Mouse (Mus musculus): ENCODE data around the gene Arid3a. TPM values are rescaled to one million over a fixed set of nuclear protein-coding genes. Genes with fewer than 3 reads are reported as not detected.

The Arid3a gene
- polyA plus RNA-seq, 1 experiment from 2014 or later, result 3.5 TPM

DNA sequence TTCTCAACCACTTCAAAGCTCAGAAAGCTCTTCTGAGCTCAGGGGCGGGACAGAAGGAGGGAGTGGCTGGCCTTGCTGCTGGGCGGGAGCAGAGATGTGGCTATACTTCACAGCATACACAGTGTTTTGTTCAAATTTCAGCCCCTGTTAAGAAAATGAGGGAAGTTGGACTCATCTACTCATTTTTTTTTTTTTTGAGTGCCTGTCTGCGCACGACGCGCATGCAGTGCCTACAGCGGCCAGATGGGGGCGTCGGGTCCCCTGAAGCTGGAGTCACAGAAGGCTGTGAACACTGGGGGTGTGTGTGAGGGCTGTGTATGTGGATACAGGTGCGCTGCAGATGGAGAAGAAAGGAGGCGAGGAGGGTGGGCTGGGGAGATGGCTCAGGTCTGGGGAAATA lies 60.1 kb downstream of the Arid3a start:
- H3K9ac ChIP-seq (replicated peaks; ENCODE audit: low read depth, low read length), result no peak overlapping the region
- peaks cover 5% of the 10 kb centered on the region; the same call in 1 of the 2 replicates for H3K9me3 ChIP-seq (ENCODE audit: control insufficient read depth, low read length)
- 1% methylated on average over 11 of the region's 11 CpGs for WGBS
- H3K4me3 ChIP-seq (replicated peaks; ENCODE audit: low read length), result no peak overlapping the region
- no peaks in the 10 kb centered on the region for H3K36me3 ChIP-seq (ENCODE audit: control insufficient read depth, insufficient read depth)
- no peak overlapping the region for H3K27ac ChIP-seq (ENCODE audit: low read length)
- peaks cover 38% of the 10 kb centered on the region for H3K27me3 ChIP-seq (replicated peaks; ENCODE audit: control insufficient read depth, insufficient read depth, low read length)
- H3K4me1 ChIP-seq (replicated peaks; ENCODE audit: control insufficient read depth, insufficient read depth, low read length), result peaks cover 32% of the 10 kb centered on the region
- no peak overlapping the region for H3K4me2 ChIP-seq (ENCODE audit: low read length)
- no peak for ATAC-seq

DNA sequence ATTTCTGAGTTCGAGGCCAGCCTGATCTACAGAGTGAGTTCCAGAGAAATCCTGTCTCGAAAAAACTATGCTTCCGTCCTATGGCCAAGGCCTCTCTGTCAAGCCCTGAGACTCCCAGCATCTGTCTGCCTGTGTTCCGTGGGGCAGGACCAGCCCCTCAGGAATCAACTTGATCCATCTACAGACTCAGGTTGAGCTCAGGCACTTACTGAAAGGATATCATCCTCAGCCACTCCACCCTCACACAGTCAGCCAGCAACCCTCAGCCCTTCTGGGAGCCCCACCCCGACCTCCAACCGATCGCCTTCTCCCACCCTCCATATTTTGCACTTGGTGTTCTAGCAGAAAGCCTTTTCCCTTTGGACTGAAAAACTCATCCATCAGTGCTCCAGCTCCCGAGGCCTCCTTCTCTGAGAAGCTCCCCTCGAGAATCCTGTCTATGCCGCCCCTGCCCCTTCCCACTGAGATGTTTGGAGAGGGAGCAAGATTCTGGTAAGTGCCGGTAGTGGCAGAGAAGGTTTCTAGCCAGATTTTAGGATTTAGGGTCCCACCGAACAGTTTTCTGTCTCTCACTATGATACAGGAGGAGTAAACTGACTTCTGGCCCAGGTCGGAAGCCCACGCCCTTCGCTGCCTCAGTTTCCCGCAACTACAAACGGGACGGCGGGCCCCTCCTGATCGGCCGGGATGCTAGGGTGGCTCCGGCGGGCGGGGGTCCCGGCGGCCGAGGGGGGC lies 61.1 kb downstream of the Arid3a start:
- Histone ChIP-seq H3K4me1 (replicated peaks; ENCODE audit: control insufficient read depth, insufficient read depth, low read length) (peaks cover 25% of the 10 kb centered on the region), H3K9me3 (ENCODE audit: control insufficient read depth, low read length) (peaks cover 5% of the 10 kb centered on the region; the same call in 1 of the 2 replicates), H3K27me3 (replicated peaks; ENCODE audit: control insufficient read depth, insufficient read depth, low read length) (peaks cover 38% of the 10 kb centered on the region), H3K36me3 (ENCODE audit: control insufficient read depth, insufficient read depth) (no peaks in the 10 kb centered on the region), H3K9ac (replicated peaks; ENCODE audit: low read depth, low read length) (peak overlapping the region; percentile 47), H3K4me2 (ENCODE audit: low read length) (peak overlapping the region; percentile 61), H3K4me3 (replicated peaks; ENCODE audit: low read length) (peak overlapping the region; percentile 48), H3K27ac (ENCODE audit: low read length) (no peak overlapping the region)
- WGBS, result 13% methylated on average over 27 of the region's 27 CpGs
- no peak for ATAC-seq

DNA sequence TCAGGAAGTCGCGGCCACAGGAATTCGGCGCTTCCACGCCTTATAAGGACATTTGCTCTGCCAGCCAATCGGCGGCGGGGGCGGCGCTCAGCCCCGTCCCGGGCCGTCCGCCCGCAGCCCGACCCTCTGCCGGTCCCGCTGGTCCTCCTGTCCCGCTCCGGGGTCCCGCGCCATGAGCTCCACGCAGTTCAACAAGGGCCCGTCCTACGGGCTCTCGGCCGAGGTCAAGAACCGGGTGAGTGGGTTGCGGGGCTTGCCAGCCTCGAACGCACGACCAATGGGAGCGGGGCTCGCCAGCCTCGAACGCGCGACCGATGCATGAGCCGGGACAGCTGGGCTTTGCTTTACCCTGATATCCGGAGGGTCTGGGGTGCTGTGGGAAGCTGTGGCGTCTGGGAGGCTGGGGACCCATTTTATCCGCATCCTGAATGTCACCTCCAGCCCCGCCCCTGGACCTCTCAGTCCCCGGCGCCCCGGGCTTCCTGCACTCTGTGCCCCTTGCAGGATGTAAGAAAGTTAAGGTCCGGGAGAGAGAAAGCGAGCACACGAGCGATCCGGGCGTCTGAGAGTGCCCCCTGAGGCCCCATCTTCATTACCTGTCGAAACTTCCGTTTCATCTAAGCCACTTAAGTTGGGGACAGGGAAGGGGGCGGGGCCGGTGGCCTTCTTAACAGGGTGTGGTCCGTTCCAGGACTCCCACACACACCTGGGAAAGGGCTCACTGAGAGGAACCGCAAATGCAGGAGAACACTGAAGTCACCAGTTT lies 61.8 kb downstream of the Arid3a start, which contains the start of gene Cnn2:
Cnn2 (plus strand) TSS at position 79 of the 766 bp plus-strand sequence.
- H3K4me3 ChIP-seq (replicated peaks; ENCODE audit: low read length), result peak within 1 kb of the TSS; percentile 48
- peak within 1 kb of the TSS; percentile 61 for H3K4me2 ChIP-seq (ENCODE audit: low read length)
- peaks cover 38% of the 10 kb centered on the region for H3K27me3 ChIP-seq (replicated peaks; ENCODE audit: control insufficient read depth, insufficient read depth, low read length)
- peaks cover 5% of the 10 kb centered on the region; the same call in 1 of the 2 replicates for H3K9me3 ChIP-seq (ENCODE audit: control insufficient read depth, low read length)
- H3K36me3 ChIP-seq (ENCODE audit: control insufficient read depth, insufficient read depth), result no peaks in the 10 kb centered on the region
- ATAC-seq, result no peak
- peak within 1 kb of the TSS; percentile 47 for H3K9ac ChIP-seq (replicated peaks; ENCODE audit: low read depth, low read length)
- H3K27ac ChIP-seq (ENCODE audit: low read length), result no peak within 1 kb of the TSS
- 1% methylated on average over 59 of the region's 59 CpGs for WGBS
- H3K4me1 ChIP-seq (replicated peaks; ENCODE audit: control insufficient read depth, insufficient read depth, low read length), result peaks cover 17% of the 10 kb centered on the region

DNA sequence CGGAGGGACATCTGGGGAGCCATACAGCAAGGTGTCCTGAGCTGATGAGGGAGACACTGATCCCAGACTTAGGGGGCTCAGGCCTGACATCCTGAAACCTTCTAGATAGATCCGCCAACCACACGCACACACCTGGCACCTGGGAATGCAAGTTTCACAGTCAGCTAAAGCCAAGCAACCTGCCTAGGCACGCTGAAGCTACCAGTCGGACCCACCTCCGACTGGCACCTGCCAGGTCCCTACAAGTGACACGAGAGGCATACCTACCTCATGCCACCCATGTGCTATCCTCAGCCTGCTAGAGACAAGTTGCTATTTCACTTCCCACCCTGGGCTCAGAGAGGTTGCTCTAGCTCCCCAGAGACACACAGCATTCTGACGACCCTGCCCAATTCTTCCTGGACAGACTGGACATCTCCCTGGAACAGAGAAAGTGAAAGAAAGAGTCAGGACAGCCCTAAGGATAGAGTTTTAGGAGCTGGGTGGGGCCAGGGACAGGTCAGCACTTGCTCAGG lies 62.5 kb downstream of the Arid3a start:
- no peak overlapping the region for H3K27ac ChIP-seq (ENCODE audit: low read length)
- H3K4me1 ChIP-seq (replicated peaks; ENCODE audit: control insufficient read depth, insufficient read depth, low read length), result peaks cover 18% of the 10 kb centered on the region
- H3K36me3 ChIP-seq (ENCODE audit: control insufficient read depth, insufficient read depth), result no peaks in the 10 kb centered on the region
- H3K27me3 ChIP-seq (replicated peaks; ENCODE audit: control insufficient read depth, insufficient read depth, low read length), result peaks cover 38% of the 10 kb centered on the region
- peaks cover 5% of the 10 kb centered on the region; the same call in 1 of the 2 replicates for H3K9me3 ChIP-seq (ENCODE audit: control insufficient read depth, low read length)
- 44% methylated on average over 8 of the region's 8 CpGs for WGBS
- H3K4me3 ChIP-seq (replicated peaks; ENCODE audit: low read length), result no peak overlapping the region; the same call in 1 of the 2 replicates
- H3K4me2 ChIP-seq (ENCODE audit: low read length), result no peak overlapping the region
- H3K9ac ChIP-seq (replicated peaks; ENCODE audit: low read depth, low read length), result no peak overlapping the region
- ATAC-seq, result no peak

DNA sequence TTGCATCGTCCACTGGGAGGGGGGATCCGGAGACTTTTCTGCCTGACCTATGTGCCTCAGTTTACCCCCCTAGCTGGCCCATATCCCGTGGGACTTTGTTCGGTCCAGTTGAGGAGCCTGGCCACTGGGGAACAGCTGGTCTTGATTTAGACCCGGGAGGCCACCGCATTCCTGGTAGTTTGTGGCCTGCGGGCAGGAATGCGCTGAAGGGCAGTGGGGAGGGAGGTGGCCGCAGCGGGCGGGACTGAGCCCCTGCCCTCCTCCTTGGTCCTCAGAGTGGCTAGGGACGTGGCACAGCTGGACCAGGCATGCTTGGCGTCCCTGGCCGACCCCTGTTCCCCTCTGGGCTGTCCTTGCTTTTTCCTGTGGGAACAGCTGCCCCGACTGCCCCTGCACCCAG lies 63.0 kb downstream of the Arid3a start:
- H3K4me2 ChIP-seq (ENCODE audit: low read length), result 0 out of 2 replicates have a peak overlapping the region, but pooled peaks have one; percentile 5
- no peaks in the 10 kb centered on the region for H3K36me3 ChIP-seq (ENCODE audit: control insufficient read depth, insufficient read depth)
- peaks cover 38% of the 10 kb centered on the region for H3K27me3 ChIP-seq (replicated peaks; ENCODE audit: control insufficient read depth, insufficient read depth, low read length)
- 12% methylated on average over 15 of the region's 15 CpGs for WGBS
- H3K4me1 ChIP-seq (replicated peaks; ENCODE audit: control insufficient read depth, insufficient read depth, low read length), result peaks cover 19% of the 10 kb centered on the region
- no peak overlapping the region for H3K27ac ChIP-seq (ENCODE audit: low read length)
- H3K4me3 ChIP-seq (replicated peaks; ENCODE audit: low read length), result no peak overlapping the region
- no peak for ATAC-seq
- H3K9ac ChIP-seq (replicated peaks; ENCODE audit: low read depth, low read length), result no peak overlapping the region
- peaks cover 5% of the 10 kb centered on the region; the same call in 1 of the 2 replicates for H3K9me3 ChIP-seq (ENCODE audit: control insufficient read depth, low read length)

DNA sequence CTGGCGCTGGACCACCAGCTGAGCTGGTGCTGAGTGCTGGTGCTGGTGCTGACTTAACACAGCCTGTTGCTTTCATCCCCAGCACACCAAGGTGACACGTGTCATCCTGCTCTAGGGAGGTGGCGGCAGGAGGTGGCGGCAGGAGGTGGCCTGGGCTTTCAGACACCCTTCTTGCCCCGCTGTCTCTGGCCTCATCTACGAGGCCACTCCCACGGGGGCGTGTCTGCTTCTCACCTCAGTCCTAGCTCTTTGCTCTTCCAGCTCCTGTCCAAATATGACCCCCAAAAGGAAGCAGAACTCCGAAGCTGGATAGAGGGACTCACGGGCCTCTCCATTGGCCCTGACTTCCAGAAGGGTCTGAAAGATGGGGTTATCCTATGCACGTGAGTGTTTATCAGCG lies 64.3 kb downstream of the Arid3a start:
- no peak overlapping the region for H3K4me2 ChIP-seq (ENCODE audit: low read length)
- H3K9me3 ChIP-seq (ENCODE audit: control insufficient read depth, low read length), result peaks cover 5% of the 10 kb centered on the region; the same call in 1 of the 2 replicates
- H3K9ac ChIP-seq (replicated peaks; ENCODE audit: low read depth, low read length), result no peak overlapping the region
- H3K36me3 ChIP-seq (ENCODE audit: control insufficient read depth, insufficient read depth), result no peaks in the 10 kb centered on the region
- H3K4me3 ChIP-seq (replicated peaks; ENCODE audit: low read length), result no peak overlapping the region
- peaks cover 38% of the 10 kb centered on the region for H3K27me3 ChIP-seq (replicated peaks; ENCODE audit: control insufficient read depth, insufficient read depth, low read length)
- WGBS, result 57% methylated on average over 12 of the region's 12 CpGs
- H3K27ac ChIP-seq (ENCODE audit: low read length), result no peak overlapping the region
- H3K4me1 ChIP-seq (replicated peaks; ENCODE audit: control insufficient read depth, insufficient read depth, low read length), result peaks cover 15% of the 10 kb centered on the region
- ATAC-seq, result no peak

DNA sequence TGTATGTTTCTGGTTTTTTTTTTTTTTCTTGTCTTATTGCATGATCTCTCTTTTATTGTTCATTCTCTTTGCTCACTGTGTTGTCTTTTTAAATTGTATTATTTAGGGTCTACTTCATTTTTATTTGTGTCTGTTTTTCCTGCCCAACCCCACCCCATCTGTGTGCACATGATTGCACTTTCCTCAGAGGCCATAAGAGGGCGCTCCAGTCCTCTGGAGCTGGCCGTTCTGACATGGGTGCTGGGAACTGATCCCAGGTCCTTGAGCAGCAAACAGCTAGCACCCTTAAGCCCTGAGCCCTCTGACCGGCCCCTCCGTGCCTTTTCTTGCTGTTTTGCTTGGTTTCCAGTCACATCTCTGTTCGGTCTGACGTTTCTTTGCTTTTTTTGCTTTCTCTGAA lies 64.7 kb downstream of the Arid3a start:
- peaks cover 5% of the 10 kb centered on the region; the same call in 1 of the 2 replicates for H3K9me3 ChIP-seq (ENCODE audit: control insufficient read depth, low read length)
- H3K27ac ChIP-seq (ENCODE audit: low read length), result no peak overlapping the region
- no peak overlapping the region for H3K4me2 ChIP-seq (ENCODE audit: low read length)
- WGBS, result 88% methylated on average over 6 of the region's 6 CpGs
- no peak overlapping the region for H3K9ac ChIP-seq (replicated peaks; ENCODE audit: low read depth, low read length)
- ATAC-seq, result no peak
- H3K4me1 ChIP-seq (replicated peaks; ENCODE audit: control insufficient read depth, insufficient read depth, low read length), result peaks cover 12% of the 10 kb centered on the region
- H3K27me3 ChIP-seq (replicated peaks; ENCODE audit: control insufficient read depth, insufficient read depth, low read length), result peaks cover 38% of the 10 kb centered on the region
- no peaks in the 10 kb centered on the region for H3K36me3 ChIP-seq (ENCODE audit: control insufficient read depth, insufficient read depth)
- H3K4me3 ChIP-seq (replicated peaks; ENCODE audit: low read length), result no peak overlapping the region

DNA sequence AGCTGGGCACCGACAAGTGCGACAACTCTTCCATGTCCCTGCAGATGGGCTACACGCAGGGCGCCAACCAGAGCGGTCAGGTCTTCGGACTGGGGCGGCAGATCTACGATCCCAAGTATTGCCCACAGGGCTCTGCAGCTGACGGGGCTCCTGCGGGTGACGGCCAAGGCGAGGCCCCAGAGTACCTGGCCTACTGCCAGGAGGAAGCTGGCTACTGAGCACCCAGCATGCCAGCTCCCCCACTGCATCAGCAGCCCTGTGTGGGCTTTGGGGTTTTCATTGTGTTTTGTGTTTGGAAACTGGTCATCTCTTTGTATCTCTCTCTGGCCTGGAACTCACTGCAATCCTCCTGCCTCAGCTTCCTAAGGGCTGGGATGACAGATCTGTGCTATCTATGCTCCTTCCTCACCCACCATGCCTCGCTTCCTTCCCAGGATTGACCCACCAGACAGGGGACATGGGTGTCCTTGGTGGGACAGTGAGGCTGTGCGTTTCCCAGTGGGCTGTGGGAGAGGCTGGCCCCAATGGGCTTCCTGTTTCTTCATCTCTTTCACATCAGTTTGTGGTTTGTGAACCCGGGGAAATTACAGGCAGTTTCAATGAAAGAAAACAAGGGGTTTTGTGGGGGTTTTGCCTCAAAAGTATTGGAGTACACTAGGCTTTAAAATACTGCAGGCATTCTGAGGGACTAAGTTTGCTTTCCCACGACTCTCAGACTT lies 67.7 kb downstream of the Arid3a start:
- H3K4me2 ChIP-seq (ENCODE audit: low read length), result no peak overlapping the region
- no peaks in the 10 kb centered on the region for H3K36me3 ChIP-seq (ENCODE audit: control insufficient read depth, insufficient read depth)
- ATAC-seq, result no peak
- peaks cover 20% of the 10 kb centered on the region for H3K4me1 ChIP-seq (replicated peaks; ENCODE audit: control insufficient read depth, insufficient read depth, low read length)
- 73% methylated on average over 16 of the region's 16 CpGs for WGBS
- no peak overlapping the region for H3K27ac ChIP-seq (ENCODE audit: low read length)
- no peak overlapping the region for H3K4me3 ChIP-seq (replicated peaks; ENCODE audit: low read length)
- H3K27me3 ChIP-seq (replicated peaks; ENCODE audit: control insufficient read depth, insufficient read depth, low read length), result peaks cover 11% of the 10 kb centered on the region
- no peak overlapping the region for H3K9ac ChIP-seq (replicated peaks; ENCODE audit: low read depth, low read length)
- peaks cover 5% of the 10 kb centered on the region; the same call in 1 of the 2 replicates for H3K9me3 ChIP-seq (ENCODE audit: control insufficient read depth, low read length)
